ENCODE assay signal across 8 mouse cellular contexts in genomic region chr12:108004701-108005487, GRCm38 (mm10). TPM values are rescaled to one million over a fixed set of nuclear protein-coding genes. Genes with fewer than 3 reads are reported as not detected.
DNase-seq lines count a peak whose midpoint lies in the region; ATAC-seq and TF ChIP-seq lines count a peak whose summit lies in the region.
"Had no signal": no experiment of that assay in that cellular context is flagged by ENCODE, and none has a peak within 500 bp of the region (broad histone marks: within the 10 kb centered on the region; RNA-seq: fewer than 3 reads in every experiment).

No protein-coding gene starts in this region.

- H3K4me2 ChIP-seq in midbrain, embryonic 13.5 days (replicated peaks), result peak overlapping the region; percentile 84

- TF ChIP-seq CTCF in ES-Bruce4 (IDR thresholded peaks at IDR 0.05; ENCODE audit: low read depth, low read length), result no peak

- under 1% methylated on average over 43 of the region's 43 CpGs for WGBS in hindbrain, embryonic 10.5 days
- WGBS in midbrain, embryonic 13.5 days, result under 1% methylated on average over 43 of the region's 43 CpGs

- intact Hi-C loops in gastrocnemius, postnatal 14 days (cut with DNase I; ENCODE audit: low total_unique reads), result no loop called here

- no peak for TF ChIP-seq EP300 in ES-Bruce4 (IDR thresholded peaks at IDR 0.05; ENCODE audit: insufficient read depth, low read depth, low read length)

- H3K9ac ChIP-seq in ES-Bruce4 (ENCODE audit: low read depth, poor library complexity, severe bottlenecking), result peak overlapping the region; percentile 88; the same call in 1 of the 2 replicates
- H3K9ac ChIP-seq in midbrain, embryonic 13.5 days (replicated peaks), result peak overlapping the region; percentile 64

- no peaks in the 10 kb centered on the region for H3K36me3 ChIP-seq in ES-Bruce4 (ENCODE audit: control insufficient read depth, insufficient read depth, low read length, poor library complexity, severe bottlenecking)
- H3K36me3 ChIP-seq in hindbrain, embryonic 10.5 days, result no peaks in the 10 kb centered on the region
- H3K36me3 ChIP-seq in midbrain, embryonic 13.5 days, result no peaks in the 10 kb centered on the region

- peak; percentile 55 for DNase-seq in CD4-positive helper T cell, adult 2 months (ENCODE audit: low read depth, low spot score)
- peak; percentile 77 for DNase-seq in hindbrain, embryonic 10.5 days (ENCODE audit: low spot score)
- peak; percentile 48 to 75 for DNase-seq in thymus, postnatal 36 days
- DNase-seq in frontal cortex, adult 2 months (ENCODE audit: extremely low spot score in 1 of 2, low spot score in 1 of 2), result no peak
- DNase-seq in gastrocnemius, postnatal 14 days, result no peak

- H3K27me3 ChIP-seq in ES-Bruce4 (ENCODE audit: control insufficient read depth, insufficient read depth, low read length, poor library complexity, severe bottlenecking), result peaks cover 12% of the 10 kb centered on the region
- peaks cover 92% of the 10 kb centered on the region for H3K27me3 ChIP-seq in hindbrain, embryonic 10.5 days (ENCODE audit: insufficient read depth, poor library complexity, severe bottlenecking)
- peaks cover 14% of the 10 kb centered on the region for H3K27me3 ChIP-seq in midbrain, embryonic 13.5 days

- ATAC-seq in midbrain, embryonic 13.5 days, result no peak

- peak overlapping the region; percentile 44 for H3K4me3 ChIP-seq in ES-Bruce4 (ENCODE audit: low read depth, low read length)
- peak overlapping the region; percentile 69 for H3K4me3 ChIP-seq in hindbrain, embryonic 10.5 days
- H3K4me3 ChIP-seq in midbrain, embryonic 13.5 days (replicated peaks), result peak overlapping the region; percentile 96
- H3K4me3 ChIP-seq: myocyte had no signal

- H3K4me1 ChIP-seq in ES-Bruce4 (ENCODE audit: control insufficient read depth, insufficient read depth, low read length), result no peaks in the 10 kb centered on the region
- peaks cover 48% of the 10 kb centered on the region for H3K4me1 ChIP-seq in hindbrain, embryonic 10.5 days (replicated peaks)
- H3K4me1 ChIP-seq in midbrain, embryonic 13.5 days (replicated peaks), result peaks cover 43% of the 10 kb centered on the region

- H3K9me3 ChIP-seq in ES-Bruce4 (replicated peaks; ENCODE audit: control insufficient read depth, insufficient read depth, low read length, poor library complexity, severe bottlenecking), result no peaks in the 10 kb centered on the region
- H3K9me3 ChIP-seq in hindbrain, embryonic 10.5 days, result no peaks in the 10 kb centered on the region
- H3K9me3 ChIP-seq in midbrain, embryonic 13.5 days, result no peaks in the 10 kb centered on the region

- H3K27ac ChIP-seq in ES-Bruce4 (ENCODE audit: insufficient read depth, low read length), result no peak overlapping the region
- peak overlapping the region; percentile 95 for H3K27ac ChIP-seq in hindbrain, embryonic 10.5 days
- H3K27ac ChIP-seq in midbrain, embryonic 13.5 days, result no peak overlapping the region; the same call in 1 of the 2 replicates

- no peak for TF ChIP-seq POLR2A in ES-Bruce4 (IDR thresholded peaks at IDR 0.05; ENCODE audit: insufficient read depth, low read length)

RNA-seq across cellular contexts. Expression of gene Bcl11b, which starts 1.5 kb away (rescaled TPM):
- 0.69 and 0.79 TPM in 2 replicates for polyA plus RNA-seq in ES-Bruce4 (2011; ENCODE audit: insufficient read depth, insufficient read length, low read depth, missing spikeins)
- polyA plus RNA-seq in hindbrain, embryonic 10.5 days (2016; fragmentation: Nextera tagmentation; extraction: Ambion mirVana), result 3.0 and 3.3 TPM in 2 replicates
- 19.2 and 27.0 TPM in 2 replicates for polyA plus RNA-seq in midbrain, embryonic 13.5 days (2015; fragmentation: Nextera tagmentation; extraction: Ambion mirVana)
- 38.0 and 43.9 TPM in 2 replicates for polyA plus RNA-seq in frontal cortex, adult 2 months (2012; rRNA removed)
- total RNA-seq in gastrocnemius, postnatal 14 days (2021), result under 1 TPM; 0.06 to 0.11 TPM
- polyA plus RNA-seq: myocyte had no signal

Comparison
In these comparisons a context has a peak if more than half of its experiments do, and no peak if none do; other contexts are left out.
1. DNase-seq: peak in CD4-positive helper T cell, adult 2 months (single experiment), hindbrain, embryonic 10.5 days (single experiment) and thymus, postnatal 36 days (2 of 2); none in frontal cortex, adult 2 months (0 of 2) and gastrocnemius, postnatal 14 days (single experiment).
2. H3K4me3 ChIP-seq: peak in every context shown above with its lines; median percentile 96 in midbrain, embryonic 13.5 days; 69 in hindbrain, embryonic 10.5 days; 44 in ES-Bruce4.